Mouse (Mus musculus) left cerebral cortex, postnatal 10 days (tissue): Measurements from ENCODE around the gene Ppm1m. TPM values are rescaled to one million over a fixed set of nuclear protein-coding genes. Genes with fewer than 3 reads are reported as not detected.

ENCODE experiments used
- DNase-seq, 2 experiments: peaks; one replicate each; pipeline ENCODE4 v3.0.0; 2021 to 2022; ENCODE audit warnings: low spot score in 2 of 2, mixed read lengths in 1 of 2; ENCODE audit errors: extremely low spot score in 1 of 2
- intact Hi-C: fragments of 180-260 bp; cut with DNase I; formaldehyde crosslinking; loops from one replicate; pipeline ENCODE4 v1.15.1; 2025
- total RNA-seq, 2 experiments: library from RNA; stranded (reverse); gene quantifications; 2 replicates each; pipeline ENCODE4 v1.2.3; 2021

The Ppm1m gene
- total RNA-seq, result 10 to 100 TPM; 20.8 to 24.5 TPM

- intact Hi-C loops, result no loop called here
- DNase-seq, result no peak
Measured at GRCm38 (mm10) chr9:106199535-106200272, at the start of gene Ppm1m. Gene Ppm1m (minus strand): TSS chr9:106199746.

- no peak for DNase-seq
- intact Hi-C loops, result no loop called here
Measured at GRCm38 (mm10) chr9:106242813-106243488, 43.4 kb upstream of the Ppm1m start.

- intact Hi-C loops, result no loop called here
- DNase-seq, result no peak
Measured at GRCm38 (mm10) chr9:106241541-106242164, 42.1 kb upstream of the Ppm1m start.

- no peak for DNase-seq
Measured at GRCm38 (mm10) chr9:106237878-106238277, 38.3 kb upstream of the Ppm1m start.

GRCm38 (mm10) chr9:106237401-106237800, 37.9 kb upstream of the Ppm1m start:
- DNase-seq, result no peak
- intact Hi-C loops, result no loop called here

More at GRCm38 (mm10) chr9:106237878-106238277, 38.3 kb upstream of the Ppm1m start:
- intact Hi-C loops, result no loop called here

GRCm38 (mm10) chr9:106236818-106237211, 37.3 kb upstream of the Ppm1m start:
- DNase-seq, result no peak
- intact Hi-C loops, result no loop called here

- intact Hi-C loops, result no loop called here
- DNase-seq, result peak in 1 of 2 experiments; percentile 83
Measured at GRCm38 (mm10) chr9:106236156-106236817, 36.7 kb upstream of the Ppm1m start.

GRCm38 (mm10) chr9:106235194-106235830, 35.8 kb upstream of the Ppm1m start:
- intact Hi-C loops, result no loop called here
- no peak for DNase-seq

- no peak for DNase-seq
- intact Hi-C loops, result no loop called here
Measured at GRCm38 (mm10) chr9:106233953-106234352, 34.4 kb upstream of the Ppm1m start.

GRCm38 (mm10) chr9:106232956-106233355, 33.4 kb upstream of the Ppm1m start:
- DNase-seq, result no peak
- intact Hi-C loops, result no loop called here

GRCm38 (mm10) chr9:106231816-106232215, 32.3 kb upstream of the Ppm1m start:
- intact Hi-C loops, result no loop called here

GRCm38 (mm10) chr9:106231220-106231619, 31.7 kb upstream of the Ppm1m start:
- intact Hi-C loops, result no loop called here
- no peak for DNase-seq

More at GRCm38 (mm10) chr9:106231816-106232215, 32.3 kb upstream of the Ppm1m start:
- no peak for DNase-seq

GRCm38 (mm10) chr9:106230734-106231106, 31.2 kb upstream of the Ppm1m start:
- intact Hi-C loops, result no loop called here
- no peak for DNase-seq

GRCm38 (mm10) chr9:106230051-106230733, 30.6 kb upstream of the Ppm1m start:
- DNase-seq, result no peak
- intact Hi-C loops, result no loop called here

GRCm38 (mm10) chr9:106227790-106228429, 28.4 kb upstream of the Ppm1m start:
- DNase-seq, result no peak
- intact Hi-C loops, result no loop called here

GRCm38 (mm10) chr9:106226151-106226682, 26.7 kb upstream of the Ppm1m start:
- intact Hi-C loops, result no loop called here
- peak in 1 of 2 experiments; percentile 71 for DNase-seq

- DNase-seq, result no peak
- intact Hi-C loops, result no loop called here
Measured at GRCm38 (mm10) chr9:106225469-106226150, 26.1 kb upstream of the Ppm1m start.
